Mouse (Mus musculus) adrenal gland, adult (tissue): ENCODE data around the gene Gm8764.
"Not testable (repeated sequence)": the region's sequence is repeated elsewhere in the genome, so short reads cannot be mapped to it uniquely, and the experiment has no call there.

Experiments
- DNase-seq, 2 experiments: peaks; one replicate each; pipeline ENCODE4 v3.0.0; 2022 to 2023; ENCODE audit warnings: low spot score in 1 of 2; ENCODE audit not compliant: inconsistent age in 2 of 2

The Gm8764 gene

GRCm38 (mm10) chr10:104159706-104160105 lies at the start of gene Gm8764:
TSS of gene Gm8764 (plus strand) at chr10:104160006.
- not testable (repeated sequence) for DNase-seq

- DNase-seq, result no peak
These were observed 49.8 kb upstream of the Gm8764 start for GRCm38 (mm10) chr10:104110044-104110443.

GRCm38 (mm10) chr10:104118312-104118711 lies 41.5 kb upstream of the Gm8764 start:
- DNase-seq, result no peak

- DNase-seq, result not testable (repeated sequence)
These were observed 17.1 kb upstream of the Gm8764 start, which contains the start of gene Gm21293 for GRCm38 (mm10) chr10:104142687-104143086. TSS of gene Gm21293 (plus strand) at chr10:104142987.

- DNase-seq, result not testable (repeated sequence)
These were observed 8.6 kb upstream of the Gm8764 start, which contains the start of gene Gm6763 for GRCm38 (mm10) chr10:104151197-104151596. TSS of gene Gm6763 (plus strand) at chr10:104151497.

- not testable (repeated sequence) for DNase-seq
These were observed 8.4 kb downstream of the Gm8764 start, which contains the start of gene Gm21304 for GRCm38 (mm10) chr10:104168215-104168614. TSS of gene Gm21304 (plus strand) at chr10:104168515.

- not testable (repeated sequence) for DNase-seq
These were observed 16.9 kb downstream of the Gm8764 start, which contains the start of gene Gm21312 for GRCm38 (mm10) chr10:104176724-104177123. TSS of gene Gm21312 (plus strand) at chr10:104177024.

GRCm38 (mm10) chr10:104185233-104185632 lies 25.4 kb downstream of the Gm8764 start, which contains the start of gene Gm20765:
TSS of gene Gm20765 (plus strand) at chr10:104185533.
- DNase-seq, result not testable (repeated sequence)

GRCm38 (mm10) chr10:104193742-104194141 lies 33.9 kb downstream of the Gm8764 start, which contains the start of gene Gm4340:
TSS of gene Gm4340 (plus strand) at chr10:104194042.
- not testable (repeated sequence) for DNase-seq

GRCm38 (mm10) chr10:104209655-104210054 lies 49.8 kb downstream of the Gm8764 start:
- DNase-seq, result no peak

GRCm38 (mm10) chr10:104210268-104210990 lies 50.6 kb downstream of the Gm8764 start:
- no peak for DNase-seq
